Mouse (Mus musculus): ENCODE data around the gene Pla2g2c.

The Pla2g2c gene

DNA sequence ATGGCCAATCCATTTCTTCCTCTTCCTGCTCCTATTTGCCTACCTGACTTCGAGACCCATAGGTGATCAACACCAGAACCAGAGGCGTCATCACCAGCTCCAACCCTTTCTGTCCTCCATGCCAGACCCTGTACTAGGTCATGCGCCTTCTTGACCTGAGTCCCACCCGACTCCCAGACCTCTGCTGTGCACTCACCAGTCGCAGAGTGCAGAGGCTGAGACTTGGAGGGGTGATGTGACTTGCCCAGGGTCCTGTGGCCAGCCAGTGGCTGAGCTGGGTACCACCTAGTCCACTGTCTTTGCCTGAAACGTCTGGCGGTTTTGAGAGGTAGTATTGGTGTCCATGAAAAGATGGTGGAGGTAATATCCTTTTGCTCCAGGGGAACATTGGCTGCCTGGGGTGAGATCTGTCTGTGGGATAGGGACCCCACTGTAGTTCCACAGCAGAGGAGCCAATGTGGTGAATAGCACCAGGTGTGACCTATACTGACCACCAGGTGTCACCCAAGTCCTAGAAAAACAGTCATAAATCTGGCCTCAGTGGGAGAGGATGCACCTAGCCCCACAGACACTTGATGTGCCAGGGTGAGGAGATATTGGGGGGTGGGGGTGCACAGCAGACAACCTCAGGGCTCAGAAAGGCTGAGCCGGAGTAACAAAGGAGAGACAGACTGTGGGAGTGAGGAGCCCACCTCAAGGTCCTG lies 23.9 kb downstream of the Pla2g2c start:
- DNase-seq (ENCODE audit: low read depth): no peak

DNA sequence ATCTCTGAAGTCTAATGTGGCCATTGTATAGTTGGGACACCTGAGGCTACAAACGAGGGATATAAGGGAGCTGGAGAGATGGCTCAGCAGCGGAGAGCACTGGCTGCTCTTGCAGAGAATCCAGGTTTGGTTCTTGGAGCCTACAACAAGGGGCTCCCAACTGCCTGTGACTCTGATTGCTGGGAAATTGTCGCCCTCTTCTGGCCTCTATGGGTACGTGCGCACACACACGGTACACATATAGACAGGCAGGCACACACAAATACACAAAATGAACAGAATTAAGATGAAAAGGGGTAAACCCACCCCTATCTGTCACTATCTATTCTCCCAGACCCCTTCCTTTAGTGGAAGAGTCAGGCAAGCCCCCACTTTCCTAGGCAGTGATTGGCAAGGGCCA lies 28.0 kb downstream of the Pla2g2c start:
- no peak for DNase-seq (ENCODE audit: low read depth)

DNA sequence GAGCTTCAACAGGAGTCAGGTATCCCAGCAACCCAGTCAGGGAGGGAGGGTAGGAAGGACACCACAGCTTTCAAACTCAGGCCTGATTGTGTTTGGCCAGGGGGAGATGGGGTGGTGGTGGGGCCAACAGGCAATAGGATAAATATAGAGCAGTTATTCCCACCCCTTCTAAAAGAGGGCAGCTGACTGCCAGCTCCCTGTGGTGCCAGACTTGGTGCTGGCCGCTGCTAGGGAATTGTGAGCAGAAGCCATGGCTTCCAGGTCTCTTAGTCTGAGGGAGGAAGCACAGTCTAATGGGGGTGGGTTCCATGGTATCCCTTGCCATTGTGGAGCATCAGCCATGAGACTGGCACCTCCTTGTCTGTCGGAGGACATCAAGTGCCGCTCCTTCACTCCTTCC lies 29.0 kb downstream of the Pla2g2c start:
- DNase-seq (ENCODE audit: low read depth): no peak

- no peak for DNase-seq (ENCODE audit: low read depth)
Observed at GRCm38 (mm10) chr4:138754432-138754831, 29.8 kb downstream of the Pla2g2c start.

DNA sequence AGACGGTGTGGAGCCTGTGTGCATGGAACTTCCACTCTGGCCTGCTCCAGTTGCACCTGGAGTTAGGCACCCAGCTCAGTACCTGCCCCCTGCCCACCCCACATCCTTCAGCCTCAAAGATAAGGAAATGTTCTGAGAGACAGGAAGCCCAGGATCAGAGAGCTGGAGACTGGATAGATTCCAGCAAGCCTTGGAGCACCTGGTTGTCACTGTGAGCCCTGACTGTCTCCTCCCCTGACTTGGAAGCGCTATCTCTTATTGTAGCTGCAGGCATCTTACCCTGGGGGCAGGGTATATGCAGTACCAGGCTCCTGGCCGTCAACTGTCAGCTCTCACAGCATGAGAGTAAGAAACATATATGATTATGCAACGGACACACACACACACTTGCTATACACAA lies 30.8 kb downstream of the Pla2g2c start:
- no peak for DNase-seq (ENCODE audit: low read depth)

DNA sequence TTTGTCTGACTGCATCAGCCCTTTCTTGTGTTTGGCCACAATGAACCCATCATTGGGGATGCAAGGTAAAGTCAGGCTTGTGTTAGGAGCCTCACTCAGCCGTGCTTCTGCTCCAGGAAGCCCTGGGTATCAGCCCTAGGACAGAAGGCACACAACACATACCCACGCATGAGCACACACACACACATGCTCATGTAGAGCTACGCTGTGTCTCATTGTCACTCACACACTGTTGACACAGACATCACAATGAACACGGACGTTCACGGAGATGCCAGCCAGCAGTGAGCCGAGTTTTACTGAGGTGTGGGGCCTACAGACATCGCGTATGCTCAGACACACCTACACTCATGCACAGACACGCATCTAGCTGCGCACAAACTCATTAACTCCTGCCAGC lies 31.4 kb downstream of the Pla2g2c start:
- DNase-seq (ENCODE audit: low read depth): no peak

DNA sequence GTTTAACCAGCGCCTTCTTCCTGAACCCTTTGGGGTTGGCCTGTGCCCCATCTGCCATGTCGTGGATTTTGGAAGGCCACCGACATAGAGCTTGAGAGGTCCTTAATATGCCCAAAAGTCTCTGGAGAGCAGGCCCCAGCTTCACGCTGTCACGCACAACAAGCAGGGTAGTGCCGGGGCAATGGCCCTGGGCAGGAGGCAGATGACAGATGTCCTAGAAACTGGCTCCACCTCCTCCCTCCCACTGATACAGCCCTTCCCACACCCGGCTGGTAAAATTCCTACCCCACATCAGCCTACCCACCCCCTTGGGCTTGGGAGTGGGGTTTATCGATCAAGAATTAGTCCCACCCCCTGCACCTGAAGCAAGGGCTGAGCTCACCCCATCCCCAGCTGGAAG lies 32.8 kb downstream of the Pla2g2c start, which contains the start of gene Pla2g2f:
Gene Pla2g2f (minus strand): TSS at position 211 of the 400 bp plus-strand sequence.
- DNase-seq (ENCODE audit: low read depth): no peak

DNA sequence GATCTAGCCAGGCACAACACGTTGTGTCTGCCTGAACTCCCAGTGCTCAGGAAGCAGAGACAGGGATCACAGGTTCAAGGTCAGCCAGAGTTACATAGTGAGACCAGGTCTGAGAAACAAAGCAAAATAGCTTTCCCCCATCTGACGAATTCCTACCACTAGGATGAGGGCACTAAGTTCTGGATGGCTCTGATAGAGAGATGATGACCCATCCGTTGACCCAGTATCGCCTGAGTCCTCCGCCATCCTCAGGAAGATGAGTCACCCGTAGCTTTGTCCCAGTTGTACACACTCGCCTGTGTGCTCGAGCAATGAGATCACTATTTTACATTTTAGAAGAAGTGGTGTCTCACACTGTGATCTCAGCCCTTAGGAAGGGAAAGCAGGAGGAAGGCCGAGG lies 37.7 kb downstream of the Pla2g2c start:
- DNase-seq (ENCODE audit: low read depth): no peak

DNA sequence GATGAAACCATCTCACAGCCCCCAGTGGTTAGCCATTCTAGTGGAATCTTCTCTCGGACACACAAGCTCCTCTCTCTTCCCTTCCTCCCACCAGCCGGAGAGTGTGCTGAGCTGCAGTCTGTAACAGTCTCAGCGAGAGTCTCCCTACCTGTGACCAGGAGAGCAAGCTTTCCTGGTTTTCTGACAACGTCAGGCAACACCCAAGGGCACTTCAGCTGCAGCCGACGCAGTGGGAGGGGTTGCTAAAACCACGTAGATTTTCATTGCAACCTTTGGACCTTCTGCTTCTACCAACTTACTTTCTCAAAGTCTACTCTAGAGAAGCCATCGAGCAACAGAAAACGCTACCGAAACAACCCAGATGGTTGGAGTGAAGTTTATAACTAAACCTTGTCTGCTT lies 47.4 kb downstream of the Pla2g2c start:
- no peak for DNase-seq (ENCODE audit: low read depth)

DNA sequence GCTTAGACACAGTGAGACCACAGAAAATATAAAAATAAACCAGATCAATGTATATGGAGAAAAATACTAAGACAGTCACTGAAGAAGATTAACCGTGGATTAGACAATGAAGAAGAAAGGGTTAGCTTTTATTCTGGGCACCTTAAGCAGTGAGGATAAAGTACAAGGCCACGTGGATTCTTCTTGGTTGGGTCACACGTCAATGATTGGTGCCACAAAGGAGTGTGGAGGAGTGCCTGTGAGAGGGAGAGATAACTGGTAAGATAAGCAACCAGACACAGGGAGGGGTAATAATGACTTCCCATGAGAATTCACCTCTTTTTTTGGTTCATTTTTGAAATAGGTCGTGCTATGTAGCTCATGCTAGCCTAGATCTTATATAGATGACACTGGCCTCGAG lies 47.8 kb downstream of the Pla2g2c start:
- no peak for DNase-seq (ENCODE audit: low read depth)

DNA sequence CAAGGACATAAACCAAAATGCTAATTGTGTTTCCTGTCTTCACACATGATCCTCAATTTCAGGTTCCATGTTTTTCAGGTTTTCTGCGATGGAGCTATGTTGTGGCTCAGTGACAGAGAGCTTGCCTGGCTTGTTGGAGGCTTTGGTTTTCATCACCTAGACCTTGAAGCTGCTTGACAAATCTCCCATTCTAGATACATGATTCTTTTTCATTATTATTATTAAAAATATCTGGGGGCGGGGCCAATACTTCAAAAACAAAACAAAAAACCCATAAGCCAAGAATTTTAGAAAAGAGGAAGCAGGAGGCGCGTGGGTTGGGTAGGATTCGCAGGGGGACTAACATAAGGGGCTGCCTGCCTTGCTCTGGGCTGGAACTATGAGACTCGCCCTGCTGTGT lies 50.8 kb downstream of the Pla2g2c start, which contains the start of gene Pla2g2d:
Gene Pla2g2d (plus strand): TSS at position 301 of the 400 bp plus-strand sequence.
- DNase-seq (ENCODE audit: low read depth): no peak

- no peak for DNase-seq (ENCODE audit: low read depth)
Observed at GRCm38 (mm10) chr4:138777417-138778407, 53.1 kb downstream of the Pla2g2c start.

GRCm38 (mm10) chr4:138780300-138780699 lies 55.7 kb downstream of the Pla2g2c start:
- no peak for DNase-seq (ENCODE audit: low read depth)

- no peak for DNase-seq (ENCODE audit: low read depth)
Observed at GRCm38 (mm10) chr4:138782098-138782497, 57.5 kb downstream of the Pla2g2c start.

DNA sequence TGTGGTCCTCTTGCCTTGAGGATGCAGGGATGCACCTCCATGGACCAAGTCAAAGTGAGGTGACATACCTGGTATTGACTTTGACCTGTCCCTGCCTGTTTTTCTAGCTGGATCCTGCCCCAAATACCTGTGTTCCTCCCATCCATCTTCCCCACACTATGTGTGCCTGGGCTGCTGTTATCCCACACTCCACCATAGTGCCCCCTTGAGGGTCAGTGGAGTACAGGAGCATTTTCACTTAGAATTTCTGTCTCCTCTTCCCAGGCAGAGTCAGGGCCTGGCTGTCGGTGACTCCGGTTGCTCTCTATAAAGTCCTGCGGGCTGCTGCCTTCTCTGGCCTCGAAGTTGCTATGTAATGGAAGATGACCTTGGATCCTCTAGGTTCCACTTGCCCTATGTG lies 61.1 kb downstream of the Pla2g2c start:
- no peak for DNase-seq (ENCODE audit: low read depth)

GRCm38 (mm10) chr4:138786141-138786540 lies 61.5 kb downstream of the Pla2g2c start:
- DNase-seq (ENCODE audit: low read depth): no peak

GRCm38 (mm10) chr4:138788381-138788780 lies 63.8 kb downstream of the Pla2g2c start:
- DNase-seq (ENCODE audit: low read depth): no peak

- no peak for DNase-seq (ENCODE audit: low read depth)
Observed at GRCm38 (mm10) chr4:138791452-138791851, 66.9 kb downstream of the Pla2g2c start.

GRCm38 (mm10) chr4:138792599-138792998 lies 68.0 kb downstream of the Pla2g2c start:
- DNase-seq (ENCODE audit: low read depth): no peak

DNA sequence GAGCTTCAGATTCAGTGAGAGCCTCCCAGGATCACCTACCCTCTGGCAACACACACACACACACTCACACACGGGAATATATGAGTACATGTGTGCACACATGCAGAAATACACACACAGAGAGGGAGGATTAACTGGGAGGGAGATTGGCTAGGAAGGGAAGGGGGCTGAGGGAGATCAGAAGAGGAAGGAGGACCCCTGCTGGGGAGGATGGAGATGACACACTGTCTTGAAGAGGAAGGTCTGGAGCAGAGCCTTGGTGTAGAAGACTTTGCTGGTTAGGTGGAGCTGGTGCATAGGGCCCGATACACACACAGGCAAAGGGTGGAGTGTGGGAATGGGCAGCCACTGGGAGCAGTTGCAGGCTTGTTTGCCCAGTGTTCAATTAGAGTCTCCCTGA lies 68.7 kb downstream of the Pla2g2c start:
- DNase-seq (ENCODE audit: low read depth): no peak

GRCm38 (mm10) chr4:138794344-138794743 lies 69.8 kb downstream of the Pla2g2c start:
- no peak for DNase-seq (ENCODE audit: low read depth)
